Mouse (Mus musculus) olfactory bulb, adult 2 months (tissue): ENCODE data around the gene Naa40.

Experiments
- CTCF ChIP-seq: fragments of 200-500 bp; IDR thresholded peaks from 2 replicates; pipeline ENCODE4 v1.5.1; 2012; ENCODE audit warnings: low read depth, mild to moderate bottlenecking, low read length, moderate library complexity; ENCODE audit not compliant: insufficient read depth
- POLR2A ChIP-seq: fragments of 200-500 bp; IDR thresholded peaks from 2 replicates; pipeline ENCODE4 v1.6.1; 2012; ENCODE audit warnings: mild to moderate bottlenecking, low read depth, low read length, moderate library complexity; ENCODE audit not compliant: insufficient read depth

DNA sequence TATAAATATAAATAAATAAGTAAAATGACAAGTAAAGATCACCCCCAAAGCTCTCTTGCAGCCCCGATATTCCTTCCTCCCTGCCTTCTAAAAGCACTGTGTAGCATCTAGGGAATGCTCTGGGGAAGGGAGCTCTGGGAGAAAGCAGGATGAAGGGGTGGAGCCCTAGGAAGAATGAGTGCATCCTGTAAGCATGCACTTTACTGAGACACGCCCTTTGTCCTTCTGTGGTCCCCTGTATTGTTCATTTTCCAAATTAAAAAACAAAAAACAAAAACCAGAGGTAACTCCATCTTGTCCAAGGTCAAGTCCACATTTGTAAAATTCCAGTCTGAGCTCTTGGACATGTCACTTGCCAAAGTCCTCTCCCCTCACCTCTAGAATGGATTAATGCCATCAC is 36.1 kb downstream of the Naa40 start:
- TF ChIP-seq CTCF (no peak), POLR2A (no peak)
